Mouse (Mus musculus) midbrain, embryonic 11.5 days (tissue): ENCODE measurements around the gene Mtg2. TPM values are rescaled to one million over a fixed set of nuclear protein-coding genes. Genes with fewer than 3 reads are reported as not detected.

Source experiments
- ATAC-seq: fragments of 200-750 bp; cut with Nextera tagmentation; 2 replicates; pipeline ENCODE4 v1.8.0; 2017; ENCODE audit warnings: moderate TSS enrichment, moderate library complexity; ENCODE audit not compliant: low FRiP score
- DNase-seq: peaks from one replicate; pipeline ENCODE4 v3.0.0; 2015; ENCODE audit warnings: low spot score; ENCODE audit errors: missing footprints
- H3K27ac ChIP-seq: fragments of 300-500 bp; sonication (generic); 2 replicates; pipeline ENCODE4 v1.5.1; 2014; ENCODE audit warnings: low read depth, low read length
- H3K27me3 ChIP-seq: fragments of 300-500 bp; sonication (generic); 2 replicates; pipeline ENCODE4 v1.6.1; 2014; ENCODE audit warnings: mild to moderate bottlenecking, low read length, moderate library complexity, mixed read lengths; ENCODE audit not compliant: control insufficient read depth, insufficient read depth
- H3K36me3 ChIP-seq: fragments of 300-500 bp; sonication (generic); 2 replicates; pipeline ENCODE4 v1.6.1; 2014; ENCODE audit warnings: mild to moderate bottlenecking, low read length, moderate library complexity, mixed read lengths; ENCODE audit not compliant: control insufficient read depth, insufficient read depth
- H3K4me1 ChIP-seq: fragments of 300-500 bp; sonication (generic); 2 replicates; pipeline ENCODE4 v1.6.1; 2014; ENCODE audit warnings: low read length; ENCODE audit not compliant: control insufficient read depth, insufficient read depth
- H3K4me2 ChIP-seq: fragments of 300-500 bp; sonication (generic); 2 replicates; pipeline ENCODE4 v1.6.1; 2014; ENCODE audit warnings: mild to moderate bottlenecking, moderate library complexity
- H3K4me3 ChIP-seq: fragments of 300-500 bp; sonication (generic); 2 replicates; pipeline ENCODE4 v1.5.1; 2014; ENCODE audit warnings: low read depth, low read length
- H3K9ac ChIP-seq: fragments of 300-500 bp; sonication (generic); 2 replicates; pipeline ENCODE4 v1.6.1; 2014; ENCODE audit warnings: low read length
- H3K9me3 ChIP-seq: fragments of 300-500 bp; sonication (generic); 2 replicates; pipeline ENCODE4 v1.6.1; 2016; ENCODE audit warnings: low read length; ENCODE audit not compliant: control insufficient read depth
- WGBS: fragments of 180-500 bp; shearing (Covaris S2); extraction: QIAGEN DNeasy Blood & Tissue Kit; methylation state at CpG from one replicate; pipeline ENCODE4 v1.1.7; 2014; 5-methylcytosine and 5-hydroxymethylcytosine counted together
- polyA plus RNA-seq: library from polyadenylated mRNA; unstranded; fragments of >200 nt; fragmentation: Nextera tagmentation; extraction: Ambion mirVana; gene quantifications from 2 replicates; pipeline ENCODE4 v1.2.1, GENCODE M21; 2014

Gene Mtg2
- polyA plus RNA-seq, 1 experiment from 2014 or later: 30.3 TPM

DNA sequence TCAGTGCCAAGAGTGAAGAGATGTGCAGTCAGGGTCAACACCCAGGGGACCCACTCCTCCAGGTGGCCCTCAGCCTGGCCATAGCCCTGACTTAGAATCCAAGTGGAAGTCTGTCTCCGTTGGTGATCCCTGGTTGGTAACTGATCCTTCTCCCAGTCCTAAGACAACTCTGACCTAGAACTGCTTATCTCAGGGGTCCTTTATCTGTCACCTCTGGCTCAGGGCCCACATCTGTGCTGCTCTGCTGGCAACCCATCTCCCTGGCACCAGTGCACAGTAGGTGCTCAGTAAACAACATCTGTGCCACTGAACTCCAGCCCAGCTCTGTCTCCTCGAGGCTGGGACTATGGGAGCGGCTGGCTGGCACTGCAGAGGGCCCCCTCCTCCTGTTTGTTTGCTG is 27.2 kb downstream of the Mtg2 start:
- ATAC-seq: no peak
- Histone ChIP-seq H3K27ac (no peak overlapping the region), H3K27me3 (peaks cover 17% of the 10 kb centered on the region), H3K9ac (no peak overlapping the region), H3K4me1 (peaks cover 6% of the 10 kb centered on the region), H3K36me3 (no peaks in the 10 kb centered on the region), H3K4me2 (no peak overlapping the region), H3K9me3 (no peaks in the 10 kb centered on the region), H3K4me3 (no peak overlapping the region)
- WGBS: 45% methylated on average over 3 of the region's 3 CpGs
- no peak for DNase-seq

DNA sequence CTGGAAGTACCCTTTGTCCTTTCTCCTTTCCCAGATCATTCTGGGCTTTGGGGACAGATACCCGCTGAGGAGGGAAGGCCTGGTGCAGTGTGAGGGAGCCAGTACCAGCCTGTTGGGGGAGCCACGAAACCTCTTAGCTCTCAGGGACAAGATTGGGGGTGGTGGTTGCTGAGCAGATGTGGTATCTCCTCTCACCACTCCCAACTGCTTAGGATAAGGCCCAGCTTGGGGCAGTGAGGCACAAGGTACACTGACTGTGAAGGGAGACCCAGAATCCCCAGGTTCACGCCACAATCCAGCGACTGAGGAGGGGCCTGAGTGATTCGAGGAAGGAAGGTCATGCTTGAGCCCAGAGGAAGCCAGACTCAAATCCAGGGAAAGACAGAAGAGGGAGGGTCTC is 27.8 kb downstream of the Mtg2 start:
- Histone ChIP-seq H3K27ac (no peak overlapping the region), H3K4me2 (no peak overlapping the region), H3K27me3 (peaks cover 23% of the 10 kb centered on the region), H3K4me1 (peaks cover 10% of the 10 kb centered on the region), H3K4me3 (no peak overlapping the region), H3K9me3 (no peaks in the 10 kb centered on the region), H3K36me3 (no peaks in the 10 kb centered on the region), H3K9ac (no peak overlapping the region)
- 49% methylated on average over 5 of the region's 5 CpGs for WGBS
- DNase-seq: no peak
- no peak for ATAC-seq

DNA sequence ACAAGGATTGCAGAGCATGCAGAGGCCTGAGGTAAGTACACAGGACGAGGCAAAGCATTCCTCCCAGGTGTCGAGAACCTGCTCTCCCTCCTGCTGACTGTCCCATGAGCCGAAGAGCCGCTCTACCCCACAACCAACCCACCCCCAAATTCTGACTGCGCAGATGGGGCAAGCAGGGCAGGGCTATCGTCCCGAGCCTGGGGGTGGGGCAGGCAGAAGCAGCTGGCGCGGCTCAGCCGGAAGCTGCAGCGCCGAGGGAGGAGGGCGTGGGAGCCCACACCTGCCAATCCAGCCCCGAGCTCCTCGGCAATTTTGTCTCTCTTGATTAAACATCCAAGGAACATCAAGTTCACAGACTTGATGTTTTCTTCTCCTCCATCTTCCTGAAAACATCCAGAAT is 29.1 kb downstream of the Mtg2 start:
- Histone ChIP-seq H3K27me3 (peaks cover 36% of the 10 kb centered on the region), H3K27ac (no peak overlapping the region), H3K4me3 (no peak overlapping the region), H3K4me1 (peaks cover 13% of the 10 kb centered on the region), H3K9me3 (no peaks in the 10 kb centered on the region), H3K9ac (no peak overlapping the region), H3K36me3 (no peaks in the 10 kb centered on the region), H3K4me2 (peak overlapping the region; percentile 15; the same call in 1 of the 2 replicates)
- ATAC-seq (no peak), DNase-seq (no peak)
- 15% methylated on average over 15 of the region's 15 CpGs for WGBS

DNA sequence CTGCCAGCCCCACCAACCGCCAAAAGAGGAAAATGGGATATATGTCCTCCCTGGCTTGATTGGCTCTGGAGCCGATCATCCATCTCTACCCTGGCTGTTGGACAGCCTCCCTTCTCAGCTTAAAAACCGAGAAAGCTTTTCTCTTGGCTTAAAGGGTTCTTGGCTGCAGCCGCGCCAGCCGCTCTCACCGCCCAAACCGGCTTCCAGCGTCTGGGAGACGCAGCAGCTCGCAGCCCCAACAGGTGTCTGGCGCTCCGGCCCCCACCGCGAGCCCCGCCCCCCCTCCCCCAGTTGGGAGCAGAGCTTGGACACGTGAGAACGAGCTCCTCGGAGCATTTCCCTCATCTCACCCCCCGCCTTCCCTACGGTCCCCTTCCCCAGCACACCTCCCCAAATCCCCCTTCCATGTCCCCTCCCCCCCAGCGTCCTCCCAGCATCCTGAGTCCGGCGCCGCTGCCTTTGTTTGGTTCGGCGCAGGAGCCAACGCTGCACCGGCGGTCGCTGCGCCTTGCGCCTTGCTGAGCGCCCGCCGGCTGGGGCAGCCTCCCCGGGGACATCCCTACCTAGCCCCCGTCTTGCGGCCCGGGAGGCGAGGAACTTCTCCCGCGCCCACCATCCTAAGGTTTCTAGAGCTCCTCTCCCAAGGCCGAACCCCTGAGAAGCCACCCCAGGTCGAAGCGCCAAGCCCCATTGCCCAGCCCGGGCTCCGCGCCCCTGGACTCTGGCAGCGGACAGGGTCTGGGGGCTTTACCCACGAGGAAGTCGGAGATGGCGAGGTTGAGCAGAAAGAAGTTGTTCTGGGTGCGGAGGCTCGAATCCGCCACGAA is 33.0 kb downstream of the Mtg2 start:
- peaks cover 25% of the 10 kb centered on the region for H3K4me1 ChIP-seq
- peak; percentile 95 for DNase-seq
- no peak overlapping the region for H3K27ac ChIP-seq
- no peaks in the 10 kb centered on the region for H3K9me3 ChIP-seq
- under 1% methylated on average over 55 of the region's 57 CpGs for WGBS
- H3K27me3 ChIP-seq: peaks cover 50% of the 10 kb centered on the region
- H3K36me3 ChIP-seq: no peaks in the 10 kb centered on the region
- peak overlapping the region; percentile 61 for H3K9ac ChIP-seq
- peak overlapping the region; percentile 48 for H3K4me3 ChIP-seq
- ATAC-seq: peak; percentile 26
- H3K4me2 ChIP-seq: peak overlapping the region; percentile 96

DNA sequence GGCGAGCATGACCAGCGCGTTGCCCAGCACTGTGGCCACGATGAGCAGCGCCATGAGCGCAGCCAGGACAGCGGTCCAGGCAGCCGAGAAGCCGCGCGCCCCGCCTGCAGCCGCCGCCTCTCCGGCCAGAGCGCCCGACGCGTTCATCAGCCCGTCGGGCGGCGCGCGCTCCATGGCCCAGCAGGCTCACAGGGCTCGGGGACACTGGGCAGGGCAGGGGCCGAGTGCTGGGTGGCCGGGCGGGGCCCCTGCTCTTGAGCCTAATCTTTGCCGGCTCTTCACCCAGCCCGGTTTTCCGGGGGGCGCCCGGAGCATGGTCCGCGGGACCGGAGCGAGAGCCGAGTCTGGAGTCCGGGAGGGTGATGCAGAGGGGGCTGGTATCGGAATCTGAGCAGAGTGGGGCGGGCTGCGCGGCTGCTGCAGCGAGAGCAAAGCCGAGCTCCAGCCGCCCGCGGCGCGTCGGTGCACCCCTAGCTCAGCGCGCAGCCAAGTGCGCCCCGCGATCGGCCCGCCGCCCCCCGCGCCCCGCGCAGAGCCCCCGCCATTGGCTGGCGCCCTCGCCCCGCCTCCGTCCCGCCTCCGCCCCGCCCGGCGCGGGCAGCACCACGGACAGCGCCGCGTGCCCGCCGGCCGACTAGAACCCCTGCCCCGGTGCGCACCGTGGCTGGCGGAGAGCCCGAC is 33.7 kb downstream of the Mtg2 start, which contains the start of gene Hrh3:
Gene Hrh3, minus strand, starts transcription at position 511 of the 681 bp plus-strand sequence.
- Histone ChIP-seq H3K9ac (peak within 1 kb of the TSS; percentile 61), H3K27me3 (peaks cover 50% of the 10 kb centered on the region), H3K36me3 (no peaks in the 10 kb centered on the region), H3K4me3 (peak within 1 kb of the TSS; percentile 48), H3K27ac (no peak within 1 kb of the TSS), H3K4me2 (peak within 1 kb of the TSS; percentile 96), H3K4me1 (peaks cover 25% of the 10 kb centered on the region), H3K9me3 (no peaks in the 10 kb centered on the region)
- peak; percentile 67 for ATAC-seq
- WGBS: 1% methylated on average over 78 of the region's 87 CpGs
- DNase-seq: peak; percentile 98

DNA sequence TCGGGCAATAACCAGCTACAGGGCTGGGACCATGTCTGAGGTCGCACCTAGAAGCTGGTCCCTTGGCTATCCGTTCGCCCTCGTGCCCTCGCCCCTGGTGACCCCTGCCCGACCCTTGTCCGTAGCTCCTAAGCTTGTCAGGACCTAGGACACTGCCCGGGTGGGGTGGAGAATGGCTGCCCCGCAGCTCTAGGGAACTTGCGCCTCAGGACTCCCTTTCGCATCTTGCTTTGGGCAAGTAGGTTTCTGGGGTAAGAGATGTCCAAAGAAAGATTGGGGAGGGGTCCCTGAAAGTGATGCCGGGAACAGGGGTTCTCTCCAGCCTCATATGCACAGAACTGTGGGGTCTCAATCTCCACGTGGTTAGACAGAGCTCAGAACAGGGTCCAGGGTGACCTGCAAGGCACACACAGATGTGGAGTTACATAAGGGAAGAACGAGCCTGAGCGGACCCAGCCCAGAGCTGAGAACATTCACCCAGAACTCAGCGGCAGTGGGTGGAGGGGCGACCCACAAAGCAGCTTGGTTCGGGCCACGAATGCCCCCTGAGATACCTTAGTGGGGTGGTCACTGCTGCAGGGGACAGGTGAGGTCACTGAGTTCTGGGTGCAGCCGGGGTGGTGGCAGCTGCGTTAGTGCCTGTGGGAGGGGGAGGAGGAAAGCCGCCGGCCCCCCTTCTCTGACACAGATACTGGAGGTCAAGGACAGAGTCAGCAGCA is 34.4 kb downstream of the Mtg2 start:
- H3K4me3 ChIP-seq: peak overlapping the region; percentile 48
- H3K9me3 ChIP-seq: no peaks in the 10 kb centered on the region
- no peak for DNase-seq
- H3K4me1 ChIP-seq: peaks cover 19% of the 10 kb centered on the region
- no peaks in the 10 kb centered on the region for H3K36me3 ChIP-seq
- ATAC-seq: peak; percentile 6; the same call in 1 of the 2 replicates
- H3K27ac ChIP-seq: no peak overlapping the region
- H3K9ac ChIP-seq: no peak overlapping the region; the same call in 1 of the 2 replicates
- H3K4me2 ChIP-seq: peak overlapping the region; percentile 96
- WGBS: 9% methylated on average over 24 of the region's 24 CpGs
- peaks cover 50% of the 10 kb centered on the region for H3K27me3 ChIP-seq

DNA sequence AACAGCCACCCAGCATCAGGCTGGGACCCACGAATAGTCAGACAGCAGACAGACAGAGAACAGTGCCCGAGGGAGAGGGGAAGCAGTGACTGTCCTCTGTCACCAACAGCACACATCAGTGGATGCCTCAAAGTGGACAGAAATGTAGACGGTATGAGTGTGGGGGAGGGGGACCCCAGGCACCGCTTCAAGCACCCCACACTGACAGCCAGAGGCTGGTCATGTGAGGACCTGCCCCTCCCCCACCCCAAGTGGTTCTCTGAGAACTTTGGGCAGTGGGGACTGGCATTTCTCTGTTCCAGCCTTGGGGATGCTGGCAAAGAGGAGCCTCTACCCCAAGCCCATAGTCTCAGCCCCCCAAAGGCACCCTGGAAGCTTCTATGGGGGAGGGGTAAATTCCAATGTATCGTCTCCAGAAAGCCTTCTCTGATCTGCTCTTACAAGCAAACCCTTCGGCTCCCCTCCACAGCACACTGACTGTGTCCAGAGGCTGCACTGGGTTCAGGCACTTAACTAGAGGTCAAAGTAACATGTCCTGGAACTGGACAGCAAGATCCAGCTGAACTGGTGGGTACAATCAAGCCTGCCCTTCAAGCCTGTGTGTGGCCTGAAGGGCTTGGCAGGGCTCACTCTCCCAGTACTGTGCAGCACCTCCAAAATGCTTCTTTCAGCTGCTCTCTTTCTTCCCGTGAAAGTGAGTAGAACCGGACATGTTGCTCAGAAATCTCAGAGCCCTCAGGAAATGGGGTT is 35.2 kb downstream of the Mtg2 start:
- H3K27ac ChIP-seq: no peak overlapping the region
- H3K4me2 ChIP-seq: no peak overlapping the region
- no peak for DNase-seq
- no peaks in the 10 kb centered on the region for H3K36me3 ChIP-seq
- no peak overlapping the region for H3K4me3 ChIP-seq
- no peak overlapping the region for H3K9ac ChIP-seq
- 26% methylated on average over 8 of the region's 8 CpGs for WGBS
- no peaks in the 10 kb centered on the region for H3K9me3 ChIP-seq
- H3K4me1 ChIP-seq: peaks cover 19% of the 10 kb centered on the region
- no peak for ATAC-seq
- H3K27me3 ChIP-seq: peaks cover 46% of the 10 kb centered on the region

DNA sequence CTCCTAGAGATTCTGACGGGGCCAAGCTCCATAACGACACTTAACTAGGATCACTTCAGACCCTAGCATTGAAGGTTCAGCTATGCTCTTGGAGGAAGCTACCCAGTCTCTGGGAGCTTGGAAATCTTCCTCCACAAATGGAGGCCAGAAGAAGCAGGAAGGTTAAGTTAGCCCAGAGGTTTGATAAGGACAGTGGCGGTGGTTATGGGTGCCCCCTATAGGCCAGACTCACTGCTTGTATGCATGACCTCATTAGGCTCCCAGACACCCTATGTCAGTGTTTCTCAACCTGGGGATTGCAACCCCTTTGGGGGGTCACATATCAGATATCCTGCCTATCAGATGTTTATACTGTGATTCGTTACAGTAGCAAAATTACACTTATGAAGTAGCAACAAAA is 36.7 kb downstream of the Mtg2 start:
- whole genome bisulfite sequencing: 66% methylated on average over 4 of the region's 4 CpGs
- Histone ChIP-seq H3K9me3 (no peaks in the 10 kb centered on the region), H3K4me1 (peaks cover 19% of the 10 kb centered on the region), H3K27me3 (peaks cover 38% of the 10 kb centered on the region), H3K9ac (no peak overlapping the region), H3K4me3 (no peak overlapping the region), H3K4me2 (no peak overlapping the region), H3K36me3 (no peaks in the 10 kb centered on the region), H3K27ac (no peak overlapping the region)
- ATAC-seq: no peak
- DNase-seq: no peak
